Mouse (Mus musculus) MEL (cell line): ENCODE measurements around the gene Sowahd. TPM values are rescaled to one million over a fixed set of nuclear protein-coding genes. Genes with fewer than 3 reads are reported as not detected.
A peak's percentile ranks its signal among the peaks of the same experiment; 100 is the strongest.

ENCODE experiments used
- DNase-seq: peaks from one replicate; pipeline ENCODE4 v3.0.0; 2011; ENCODE audit warnings: low read depth, low spot score
- H3K27ac ChIP-seq: 2 replicates; pipeline ENCODE4 v1.5.1; 2012; ENCODE audit warnings: low read depth, mild to moderate bottlenecking, control low read depth, low read length, moderate library complexity; ENCODE audit not compliant: control insufficient read depth
- H3K27me3 ChIP-seq, 2 experiments: fragments of 150-350 bp in 1 of 2; sonication (generic) in 1 of 2; 2 replicates each; pipeline ENCODE4 v1.6.1; 2012; ENCODE audit warnings: low read length in 2 of 2, mild to moderate bottlenecking in 2 of 2, improper control_type of control experiment in 1 of 2, moderate library complexity in 1 of 2; ENCODE audit not compliant: insufficient read depth in 2 of 2, control insufficient read depth in 1 of 2
- H3K36me3 ChIP-seq, 2 experiments: 2 replicates each; pipeline ENCODE4 v1.6.1; 2012 to 2014; ENCODE audit warnings: low read length in 2 of 2, improper control_type of control experiment in 1 of 2, inconsistent platforms in 1 of 2, mild to moderate bottlenecking in 1 of 2; ENCODE audit not compliant: insufficient read depth in 2 of 2, control insufficient read depth in 1 of 2
- H3K4me1 ChIP-seq, 2 experiments: fragments of 150-350 bp in 1 of 2; sonication (generic) in 1 of 2; 2 replicates each; pipeline ENCODE4 v1.6.1; 2012; ENCODE audit warnings: low read length in 2 of 2, improper control_type of control experiment in 1 of 2, mild to moderate bottlenecking in 1 of 2; ENCODE audit not compliant: insufficient read depth in 2 of 2, control insufficient read depth in 1 of 2
- H3K4me3 ChIP-seq, 2 experiments: fragments of 150-350 bp in 1 of 2; sonication (generic) in 1 of 2; 2 replicates each; pipeline ENCODE4 v1.5.1; 2012; ENCODE audit warnings: low read depth in 2 of 2, low read length in 2 of 2, mild to moderate bottlenecking in 2 of 2, moderate library complexity in 2 of 2, control low read depth in 1 of 2, improper control_type of control experiment in 1 of 2; ENCODE audit not compliant: control insufficient read depth in 1 of 2, insufficient read depth in 1 of 2
- H3K79me2 ChIP-seq: 2 replicates; pipeline ENCODE4 v1.6.1; 2012; ENCODE audit warnings: mild to moderate bottlenecking, low read length, moderate library complexity; ENCODE audit not compliant: control insufficient read depth, poor library complexity, insufficient read depth
- H3K9ac ChIP-seq: 2 replicates; pipeline ENCODE4 v1.6.1; 2012; ENCODE audit warnings: low read depth, mild to moderate bottlenecking, control low read depth, low read length, moderate library complexity; ENCODE audit not compliant: control insufficient read depth, poor library complexity, severe bottlenecking
- H3K9me3 ChIP-seq: fragments of 150-350 bp; sonication (generic); replicated peaks from 2 replicates; pipeline ENCODE4 v1.6.1; 2012; ENCODE audit warnings: mild to moderate bottlenecking, low read length, improper control_type of control experiment, moderate library complexity; ENCODE audit not compliant: insufficient read depth
- BHLHE40 ChIP-seq: IDR thresholded peaks from 2 replicates; pipeline ENCODE4 v1.6.1; 2012; ENCODE audit warnings: low read depth, mild to moderate bottlenecking, inconsistent platforms, low read length, improper control_type of control experiment, borderline replicate concordance
- CHD1 ChIP-seq: IDR thresholded peaks from 2 replicates; pipeline ENCODE4 v1.6.1; 2012; ENCODE audit warnings: low read depth, mild to moderate bottlenecking, inconsistent platforms, low read length, improper control_type of control experiment
- CTCF ChIP-seq, 3 experiments: IDR thresholded peaks in 2 of 3; conservative IDR thresholded peaks in 1 of 3; 2 replicates each; pipeline ENCODE4 v1.5.1; 2011 to 2012; ENCODE audit warnings: low read length in 3 of 3, low read depth in 2 of 3, mild to moderate bottlenecking in 2 of 3, improper control_type of control experiment in 1 of 3, inconsistent platforms in 1 of 3, mixed read lengths in 1 of 3, moderate library complexity in 1 of 3; ENCODE audit not compliant: control insufficient read depth in 1 of 3, insufficient read depth in 1 of 3, poor library complexity in 1 of 3, severe bottlenecking in 1 of 3
- E2F4 ChIP-seq: IDR thresholded peaks from 2 replicates; pipeline ENCODE4 v1.6.1; 2011; ENCODE audit warnings: low read depth, low read length, improper control_type of control experiment, borderline replicate concordance
- EP300 ChIP-seq, 2 experiments: IDR thresholded peaks; 2 replicates each; pipeline ENCODE4 v1.6.1; 2011; ENCODE audit warnings: improper control_type of control experiment in 2 of 2, low read length in 2 of 2, low read depth in 1 of 2, mild to moderate bottlenecking in 1 of 2
- ETS1 ChIP-seq: IDR thresholded peaks from 2 replicates; pipeline ENCODE4 v1.6.1; 2012; ENCODE audit warnings: low read depth, mild to moderate bottlenecking, inconsistent platforms, low read length, improper control_type of control experiment, moderate library complexity
- GABPA ChIP-seq: IDR thresholded peaks from 2 replicates; pipeline ENCODE4 v1.6.1; 2012; ENCODE audit warnings: low read depth, mild to moderate bottlenecking, inconsistent platforms, low read length, improper control_type of control experiment, moderate library complexity
- MAFK ChIP-seq: IDR thresholded peaks from 2 replicates; pipeline ENCODE4 v1.6.1; 2011; ENCODE audit warnings: low read depth, mild to moderate bottlenecking, low read length, improper control_type of control experiment, borderline replicate concordance
- MAX ChIP-seq: IDR thresholded peaks from 2 replicates; pipeline ENCODE4 v1.6.1; 2011; ENCODE audit warnings: low read length, improper control_type of control experiment
- MAZ ChIP-seq: IDR thresholded peaks from 2 replicates; pipeline ENCODE4 v1.6.1; 2012; ENCODE audit warnings: low read depth, mild to moderate bottlenecking, inconsistent platforms, low read length, improper control_type of control experiment
- MEF2A ChIP-seq: IDR thresholded peaks from 2 replicates; pipeline ENCODE4 v1.6.1; 2014; ENCODE audit warnings: low read depth, mild to moderate bottlenecking, inconsistent platforms, low read length, improper control_type of control experiment; ENCODE audit not compliant: poor library complexity, insufficient replicate concordance, severe bottlenecking; ENCODE audit errors: extremely low read depth
- MXI1 ChIP-seq: IDR thresholded peaks from 2 replicates; pipeline ENCODE4 v1.6.1; 2011; ENCODE audit warnings: mild to moderate bottlenecking, low read depth, low read length, improper control_type of control experiment
- NELFE ChIP-seq: IDR thresholded peaks from 2 replicates; pipeline ENCODE4 v1.6.1; 2011; ENCODE audit warnings: low read depth, low read length, improper control_type of control experiment
- POLR2AphosphoS2 ChIP-seq: IDR thresholded peaks from 2 replicates; pipeline ENCODE4 v1.6.1; 2011; ENCODE audit warnings: low read length, improper control_type of control experiment
- POLR2AphosphoS5 ChIP-seq: IDR thresholded peaks from 2 replicates; pipeline ENCODE4 v1.6.1; 2012; ENCODE audit warnings: low read depth, borderline replicate concordance, mild to moderate bottlenecking, inconsistent platforms, low read length, moderate library complexity, mixed read lengths
- RAD21 ChIP-seq: IDR thresholded peaks from 2 replicates; pipeline ENCODE4 v1.6.1; 2011; ENCODE audit warnings: mild to moderate bottlenecking, low read depth, low read length, improper control_type of control experiment
- RCOR1 ChIP-seq: IDR thresholded peaks from 2 replicates; pipeline ENCODE4 v1.6.1; 2012; ENCODE audit warnings: low read depth, mild to moderate bottlenecking, inconsistent platforms, low read length, improper control_type of control experiment
- SIN3A ChIP-seq: IDR thresholded peaks from 2 replicates; pipeline ENCODE4 v1.6.1; 2012; ENCODE audit warnings: low read length, improper control_type of control experiment, inconsistent platforms
- SMC3 ChIP-seq: IDR thresholded peaks from 2 replicates; pipeline ENCODE4 v1.6.1; 2011; ENCODE audit warnings: low read depth, low read length, improper control_type of control experiment
- TAL1 ChIP-seq: IDR thresholded peaks from 2 replicates; pipeline ENCODE4 v1.6.1; 2012; ENCODE audit warnings: mild to moderate bottlenecking, inconsistent platforms, low read length, moderate library complexity, mixed read lengths
- TBP ChIP-seq: IDR thresholded peaks from 2 replicates; pipeline ENCODE4 v1.8.0; 2011; ENCODE audit warnings: low read depth, low read length, improper control_type of control experiment
- USF1 ChIP-seq: IDR thresholded peaks from 2 replicates; pipeline ENCODE4 v1.6.1; 2014; ENCODE audit warnings: low read depth, mild to moderate bottlenecking, inconsistent platforms, low read length, improper control_type of control experiment, moderate library complexity
- USF2 ChIP-seq, 2 experiments: IDR thresholded peaks; 2 replicates each; pipeline ENCODE4 v1.6.1; 2011 to 2012; ENCODE audit warnings: improper control_type of control experiment in 2 of 2, low read length in 2 of 2, borderline replicate concordance in 1 of 2, inconsistent platforms in 1 of 2, low read depth in 1 of 2, mild to moderate bottlenecking in 1 of 2; ENCODE audit not compliant: insufficient read depth in 1 of 2
- ZC3H11A ChIP-seq: IDR thresholded peaks from 2 replicates; pipeline ENCODE4 v1.6.1; 2012; ENCODE audit warnings: low read depth, mild to moderate bottlenecking, inconsistent platforms, low read length, improper control_type of control experiment
- polyA plus RNA-seq, 2 experiments: library from polyadenylated mRNA; stranded (reverse) in 1 of 2; unstranded in 1 of 2; fragments of >175 nt in 1 of 2; fragments of >200 nt in 1 of 2; gene quantifications; 2 replicates each; pipeline versions ENCODE4 v1.2.1 to v1.2.4; 2012; ENCODE audit warnings: low replicate concordance in 2 of 2, low read depth in 1 of 2; ENCODE audit not compliant: insufficient read length in 2 of 2, insufficient read depth in 1 of 2, missing spikeins in 1 of 2
- total RNA-seq: library from RNA; depleted of rRNA; stranded (reverse); fragments of 300-350 nt; gene quantifications from 2 replicates; pipeline ENCODE4 v1.2.3, GENCODE M21; 2012

Gene Sowahd
- total and polyA plus RNA-seq, 3 experiments = not detected

DNA sequence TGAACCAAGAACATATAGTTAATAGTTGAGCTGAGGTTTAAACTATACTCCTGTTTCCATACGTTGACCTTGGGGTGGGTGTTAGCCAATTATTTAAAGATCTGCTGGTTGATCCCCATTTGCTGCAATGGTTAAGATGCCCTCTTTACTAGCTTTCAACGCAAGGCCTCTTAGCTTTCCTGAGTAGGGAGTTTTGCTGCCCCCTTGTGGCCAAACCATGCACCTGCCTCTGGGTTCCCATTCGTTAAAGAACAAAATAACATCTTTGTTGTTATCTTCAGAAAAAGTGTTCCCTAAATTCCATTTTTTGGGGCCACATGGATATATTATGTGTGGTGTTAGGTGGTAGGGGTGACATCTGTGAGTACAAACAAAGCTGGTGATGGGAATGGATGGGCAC, 26.0 kb upstream of the Sowahd start:
- DNase-seq = peak; percentile 65
- Histone ChIP-seq H3K4me3 (no peak overlapping the region), H3K27ac (no peak overlapping the region), H3K9ac (no peak overlapping the region), H3K9me3 (no peaks in the 10 kb centered on the region), H3K27me3 (no peaks in the 10 kb centered on the region), H3K36me3 (no peaks in the 10 kb centered on the region), H3K79me2 (no peaks in the 10 kb centered on the region), H3K4me1 (no peaks in the 10 kb centered on the region)
- TF ChIP-seq MXI1 (no peak), E2F4 (no peak), USF2 (IDR thresholded peaks at IDR 0.05; ENCODE audit: borderline replicate concordance in 1 of 2, insufficient read depth in 1 of 2, low read depth in 1 of 2, low read length in 2 of 2) (no peak), POLR2AphosphoS5 (no peak), TBP (no peak), ETS1 (no peak), USF1 (no peak), SIN3A (no peak), ZC3H11A (peak; percentile 64), MAX (no peak), CTCF (IDR thresholded peaks at IDR 0.05 in 2 of 3, conservative IDR thresholded peaks at IDR 0.05 in 1 of 3; ENCODE audit: control insufficient read depth in 1 of 3, insufficient read depth in 1 of 3, low read depth in 2 of 3, low read length in 3 of 3, poor library complexity in 1 of 3, severe bottlenecking in 1 of 3) (peak; percentile 77 to 82 (median 80)), SMC3 (peak; percentile 79), MAFK (no peak), NELFE (no peak), TAL1 (no peak), GABPA (no peak), MAZ (no peak), RAD21 (peak; percentile 77), EP300 (IDR thresholded peaks at IDR 0.05; ENCODE audit: low read depth in 1 of 2, low read length in 2 of 2) (no peak), CHD1 (no peak)

DNA sequence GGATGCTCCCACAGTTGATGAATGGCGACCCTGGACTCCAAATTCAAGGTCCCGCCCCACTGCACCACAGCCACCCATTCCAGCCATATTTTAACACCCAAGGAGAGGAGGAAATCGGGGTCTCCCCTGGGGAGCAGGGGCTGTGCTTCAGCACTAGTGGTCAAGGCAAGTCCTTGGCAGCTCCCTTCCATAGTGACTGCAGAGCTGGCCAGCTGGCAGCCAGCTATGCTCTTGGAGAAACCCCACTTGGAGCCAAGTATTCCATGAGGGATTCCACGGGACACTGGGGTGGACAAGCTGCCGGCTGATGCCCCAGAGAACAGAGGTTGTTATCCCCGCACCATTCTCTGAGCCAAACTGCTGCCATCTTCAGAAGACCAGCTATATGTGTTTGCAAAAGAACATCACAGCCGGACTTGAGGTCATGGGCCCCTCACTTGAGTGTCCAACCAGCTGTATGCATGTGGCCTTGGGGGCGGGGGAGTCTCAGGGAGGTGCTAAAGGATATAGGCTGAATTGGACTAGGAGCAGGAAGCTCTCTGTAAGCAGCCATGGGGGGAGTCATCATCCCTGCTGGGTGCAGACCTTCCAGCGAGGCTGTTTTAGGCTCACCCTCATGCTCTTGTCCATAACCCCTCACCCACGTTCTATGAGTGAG, 24.9 kb upstream of the Sowahd start:
- H3K4me3 ChIP-seq = no peak overlapping the region
- TF ChIP-seq RCOR1 (no peak), POLR2AphosphoS2 (no peak), NELFE (no peak), MEF2A (no peak), MXI1 (no peak), BHLHE40 (no peak), TAL1 (no peak)
- TF ChIP-seq, all 39 proteins: peak for 0
- Histone ChIP-seq H3K9ac (no peak overlapping the region), H3K4me1 (no peaks in the 10 kb centered on the region), H3K36me3 (no peaks in the 10 kb centered on the region), H3K9me3 (no peaks in the 10 kb centered on the region), H3K27ac (no peak overlapping the region), H3K79me2 (no peaks in the 10 kb centered on the region), H3K27me3 (no peaks in the 10 kb centered on the region; a peak in 1 of 4 replicates)
- no peak for DNase-seq
